Mouse (Mus musculus) erythroblast, embryonic 14.5 days (primary cell): ENCODE results near the gene Rit1.

Experiments used
- GATA1 ChIP-seq: IDR thresholded peaks from 2 replicates; pipeline ENCODE4 v1.6.1; 2012; ENCODE audit warnings: low read length, inconsistent platforms, mixed read lengths
- TAL1 ChIP-seq: IDR thresholded peaks from 3 replicates; pipeline ENCODE4 v1.6.1; 2012; ENCODE audit warnings: low read length, inconsistent platforms, mixed read lengths

DNA sequence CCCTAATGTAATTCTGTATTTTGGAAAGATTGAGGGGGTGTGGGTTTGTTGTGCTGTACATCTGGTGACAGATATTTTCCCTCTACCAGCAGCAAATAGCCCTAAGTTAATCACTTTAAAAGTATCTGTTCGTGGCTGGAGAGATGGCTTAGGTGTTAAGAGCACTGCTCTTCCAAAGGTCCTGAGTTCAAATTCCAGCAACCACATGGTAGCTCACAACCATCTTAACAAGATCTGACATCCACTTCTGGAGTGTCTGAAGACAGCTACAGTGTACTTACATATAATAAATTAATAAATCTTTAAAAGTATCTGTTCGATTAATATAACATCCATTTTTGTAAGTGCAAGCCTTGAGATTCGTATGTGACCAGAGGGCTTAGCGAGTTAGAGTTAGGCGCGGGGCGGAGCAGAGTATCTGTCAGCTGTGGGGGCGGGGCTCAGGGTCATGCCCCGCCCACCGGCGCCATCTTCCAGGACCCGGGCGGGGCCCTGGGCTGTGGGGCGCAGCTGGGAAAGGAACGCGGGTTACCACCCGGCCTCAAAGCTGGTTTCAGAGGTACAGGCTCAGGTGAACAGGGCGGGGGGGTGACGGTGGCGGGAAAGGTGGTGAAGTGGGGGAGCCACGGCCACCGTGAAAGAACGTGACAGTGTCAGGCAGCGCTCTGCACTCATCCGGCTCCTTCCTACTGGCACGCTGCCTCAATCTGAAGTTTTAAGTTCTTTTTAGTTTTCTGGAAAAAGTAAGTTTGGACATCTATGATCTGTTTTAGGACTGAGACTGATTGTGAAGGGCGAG is at the start of gene Rit1:
- TF ChIP-seq GATA1 (no peak), TAL1 (no peak)
